8 mouse cellular contexts compared by ENCODE assay signal in the genomic region with DNA sequence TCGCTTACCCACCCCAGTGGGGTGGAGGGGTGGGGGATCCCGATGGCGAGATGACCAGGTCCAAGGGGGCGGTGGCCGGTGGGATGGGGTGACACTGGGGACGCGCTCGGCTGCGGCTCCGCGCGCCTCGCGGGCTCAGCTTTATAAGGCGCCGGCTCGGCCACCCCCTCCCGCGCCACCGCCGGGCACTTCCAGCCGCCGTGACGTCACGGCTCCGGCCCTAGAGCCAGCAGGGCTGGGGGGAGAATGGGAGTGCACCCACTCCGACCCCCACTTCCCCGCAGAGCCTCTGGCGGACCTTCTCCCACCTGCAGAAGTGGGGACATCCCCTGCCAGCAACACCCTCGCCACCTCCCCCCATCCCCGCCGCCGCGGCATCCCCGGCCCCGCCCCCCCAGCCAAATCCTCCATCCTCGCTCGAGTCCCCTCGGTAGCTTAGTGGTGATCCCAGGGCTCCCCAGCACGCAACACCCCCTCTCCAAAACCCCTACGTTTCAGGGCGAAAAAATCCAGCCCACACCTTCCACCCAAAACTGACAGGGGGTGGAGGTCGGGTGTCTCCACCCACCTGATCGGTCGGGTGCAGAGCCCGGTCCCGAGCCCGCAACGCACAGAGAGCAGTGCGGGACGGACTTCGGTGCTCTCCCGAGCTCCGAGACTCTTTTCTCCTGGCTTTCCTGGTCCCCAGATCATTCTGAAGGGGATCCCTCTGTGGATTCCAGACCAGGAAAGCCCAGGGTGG. TPM values are rescaled to one million over a fixed set of nuclear protein-coding genes. Genes with fewer than 3 reads are reported as not detected.
DNase-seq lines count a peak whose midpoint lies in the region; ATAC-seq and TF ChIP-seq lines count a peak whose summit lies in the region.

No protein-coding gene starts in this region.

- peak overlapping the region; percentile 54 for H3K4me3 ChIP-seq in kidney, embryonic 16.5 days (ENCODE audit: low read length)
- H3K4me3 ChIP-seq in ES-Bruce4 (ENCODE audit: low read depth, low read length), result peak overlapping the region; percentile 73
- peak overlapping the region; percentile 98 for H3K4me3 ChIP-seq in cortical plate, adult 2 months (ENCODE audit: insufficient read depth, low read length)
- peak overlapping the region; percentile 63 for H3K4me3 ChIP-seq in hindbrain, embryonic 16.5 days (ENCODE audit: low read length)

- peaks cover 19% of the 10 kb centered on the region for H3K4me1 ChIP-seq in kidney, embryonic 16.5 days (ENCODE audit: insufficient read depth, low read length)
- H3K4me1 ChIP-seq in ES-Bruce4 (ENCODE audit: control insufficient read depth, insufficient read depth, low read length), result no peaks in the 10 kb centered on the region
- H3K4me1 ChIP-seq in cortical plate, adult 2 months (ENCODE audit: control insufficient read depth, insufficient read depth, low read length), result no peaks in the 10 kb centered on the region
- H3K4me1 ChIP-seq in hindbrain, embryonic 16.5 days (ENCODE audit: control insufficient read depth, insufficient read depth, low read depth, low read length), result peaks cover 25% of the 10 kb centered on the region

- no peak for TF ChIP-seq CTCF in ES-Bruce4 (IDR thresholded peaks at IDR 0.05; ENCODE audit: low read depth, low read length)
- no peak for TF ChIP-seq CTCF in cortical plate, adult 2 months (IDR thresholded peaks at IDR 0.05; ENCODE audit: extremely low read depth, insufficient read depth, low read length)

- peaks cover 47% of the 10 kb centered on the region for H3K27me3 ChIP-seq in kidney, embryonic 16.5 days (ENCODE audit: insufficient read depth, low read length)
- H3K27me3 ChIP-seq in ES-Bruce4 (ENCODE audit: control insufficient read depth, insufficient read depth, low read length, poor library complexity, severe bottlenecking), result peaks cover 14% of the 10 kb centered on the region
- no peaks in the 10 kb centered on the region; the same call in 1 of the 2 replicates for H3K27me3 ChIP-seq in hindbrain, embryonic 16.5 days (replicated peaks; ENCODE audit: control insufficient read depth, insufficient read depth, low read length)

- TF ChIP-seq EP300 in ES-Bruce4 (IDR thresholded peaks at IDR 0.05; ENCODE audit: insufficient read depth, low read depth, low read length), result no peak

- H3K9ac ChIP-seq in kidney, embryonic 16.5 days (replicated peaks; ENCODE audit: low read length), result peak overlapping the region; percentile 63
- H3K9ac ChIP-seq in ES-Bruce4 (ENCODE audit: low read depth, poor library complexity, severe bottlenecking), result peak overlapping the region; percentile 31
- H3K9ac ChIP-seq in hindbrain, embryonic 16.5 days (ENCODE audit: low read depth, low read length), result peak overlapping the region; percentile 73

- DNase-seq in kidney, adult 8-10 months, result no peak
- DNase-seq in yolk sac, embryonic 10.5 days (ENCODE audit: low spot score), result peak; percentile 21
- DNase-seq in embryo, embryonic 9.5 days (ENCODE audit: extremely low spot score), result no peak

- no peaks in the 10 kb centered on the region for H3K36me3 ChIP-seq in kidney, embryonic 16.5 days (ENCODE audit: insufficient read depth, low read length)
- no peaks in the 10 kb centered on the region for H3K36me3 ChIP-seq in ES-Bruce4 (ENCODE audit: control insufficient read depth, insufficient read depth, low read length, poor library complexity, severe bottlenecking)
- no peaks in the 10 kb centered on the region for H3K36me3 ChIP-seq in hindbrain, embryonic 16.5 days (ENCODE audit: control insufficient read depth, insufficient read depth, low read length)

- TF ChIP-seq POLR2A in ES-Bruce4 (IDR thresholded peaks at IDR 0.05; ENCODE audit: insufficient read depth, low read length), result no peak
- peak; percentile 45; the same call in 1 of the 2 replicates for TF ChIP-seq POLR2A in cortical plate, adult 2 months (IDR thresholded peaks at IDR 0.05; ENCODE audit: extremely low read depth, insufficient read depth, low read length)

- H3K4me2 ChIP-seq in kidney, embryonic 16.5 days (replicated peaks; ENCODE audit: low read depth, low read length), result peak overlapping the region; percentile 97
- H3K4me2 ChIP-seq in hindbrain, embryonic 16.5 days (ENCODE audit: low read length), result peak overlapping the region; percentile 95

- peak; percentile 31 for ATAC-seq in kidney, embryonic 16.5 days (ENCODE audit: low FRiP score, low TSS enrichment)
- peak; percentile 57 for ATAC-seq in hindbrain, embryonic 16.5 days
- 0 out of 2 replicates have a peak, but pooled peaks have one; percentile 15 for ATAC-seq in megakaryocyte-erythroid progenitor cell, adult 5-6 weeks (replicated peaks; ENCODE audit: low FRiP score, low TSS enrichment, poor library complexity, severe bottlenecking)

- under 1% methylated on average over 47 of the region's 54 CpGs for WGBS in kidney, embryonic 16.5 days
- 1% methylated on average over 33 of the region's 54 CpGs for WGBS in hindbrain, embryonic 16.5 days

- H3K27ac ChIP-seq in kidney, embryonic 16.5 days (ENCODE audit: low read length), result no peak overlapping the region
- no peak overlapping the region for H3K27ac ChIP-seq in ES-Bruce4 (ENCODE audit: insufficient read depth, low read length)
- H3K27ac ChIP-seq in cortical plate, adult 2 months (ENCODE audit: insufficient read depth, low read length), result peak overlapping the region; percentile 82
- H3K27ac ChIP-seq in hindbrain, embryonic 16.5 days (ENCODE audit: low read depth, low read length), result no peak overlapping the region; the same call in 1 of the 2 replicates

- H3K9me3 ChIP-seq in kidney, embryonic 16.5 days (ENCODE audit: low read length), result no peaks in the 10 kb centered on the region
- no peaks in the 10 kb centered on the region for H3K9me3 ChIP-seq in ES-Bruce4 (replicated peaks; ENCODE audit: control insufficient read depth, insufficient read depth, low read length, poor library complexity, severe bottlenecking)
- H3K9me3 ChIP-seq in hindbrain, embryonic 16.5 days (ENCODE audit: control insufficient read depth, low read length), result no peaks in the 10 kb centered on the region

RNA-seq across cellular contexts. Expression of a gene that starts 19.1 kb away (rescaled TPM):
- 6.5 and 6.6 TPM in 2 replicates for polyA plus RNA-seq in kidney, embryonic 16.5 days (2015; fragmentation: Nextera tagmentation; extraction: Ambion mirVana)
- 3.3 and 4.4 TPM in 2 replicates for polyA plus RNA-seq in ES-Bruce4 (2011; ENCODE audit: insufficient read depth, insufficient read length, low read depth, missing spikeins)
- 202 and 204 TPM in 2 replicates for polyA plus RNA-seq in cortical plate, adult 2 months (2012; rRNA removed)
- polyA plus RNA-seq in hindbrain, embryonic 16.5 days (2015; fragmentation: Nextera tagmentation; extraction: Ambion mirVana), result 250 and 269 TPM in 2 replicates
- not detected in 2 replicates for total RNA-seq in megakaryocyte-erythroid progenitor cell, adult 5-6 weeks (2014; fragmentation: Nextera tagmentation)
- total RNA-seq in megakaryocyte-erythroid progenitor cell, adult 5-6 weeks (2017), result not detected in 2 replicates

Comparison
In these comparisons a context has a peak if more than half of its experiments do, and no peak if none do; other contexts are left out.
1. RNA of a gene that starts 19.1 kb away (polyA plus RNA-seq): 250 to 269 TPM in hindbrain, embryonic 16.5 days and 202 to 204 TPM in cortical plate, adult 2 months; 6.5 to 6.6 TPM in kidney, embryonic 16.5 days and 3.3 to 4.4 TPM in ES-Bruce4; every median in the first group is over 10 times any median in the second.
2. Peak in every context shown above with its lines, with median percentiles within 50 percentile points of each other: ATAC-seq, H3K4me3 ChIP-seq and H3K9ac ChIP-seq.